Mouse (Mus musculus) heart, embryonic 14.5 days (tissue): ENCODE data around the gene Cbln3. TPM values are rescaled to one million over a fixed set of nuclear protein-coding genes. Genes with fewer than 3 reads are reported as not detected.

Experiments
- ATAC-seq: fragments of 200-750 bp; cut with Nextera tagmentation; 2 replicates; pipeline ENCODE4 v1.8.0; 2017; ENCODE audit warnings: low read depth, moderate TSS enrichment; ENCODE audit not compliant: insufficient number of reproducible peaks, insufficient read depth, low FRiP score
- H3K27ac ChIP-seq, 2 experiments: fragments of 200-500 bp in 1 of 2; fragments of 300-500 bp in 1 of 2; sonication (generic) in 1 of 2; replicated peaks in 1 of 2; 2 replicates each; pipeline ENCODE4 v1.5.1; 2012 to 2014; ENCODE audit warnings: low read depth in 2 of 2, low read length in 2 of 2, control low read depth in 1 of 2, mild to moderate bottlenecking in 1 of 2, mixed read lengths in 1 of 2; ENCODE audit not compliant: control insufficient read depth in 1 of 2, insufficient read depth in 1 of 2
- H3K27me3 ChIP-seq: fragments of 300-500 bp; sonication (generic); 2 replicates; pipeline ENCODE4 v1.6.1; 2014; ENCODE audit warnings: mild to moderate bottlenecking, low read length, control low read depth; ENCODE audit not compliant: control insufficient read depth, insufficient read depth
- H3K36me3 ChIP-seq: fragments of 300-500 bp; sonication (generic); 2 replicates; pipeline ENCODE4 v1.6.1; 2014; ENCODE audit warnings: mild to moderate bottlenecking, control low read depth, low read length, mixed read lengths; ENCODE audit not compliant: control insufficient read depth, insufficient read depth
- H3K4me1 ChIP-seq, 2 experiments: fragments of 200-500 bp in 1 of 2; fragments of 300-500 bp in 1 of 2; sonication (generic) in 1 of 2; 2 replicates each; pipeline ENCODE4 v1.6.1; 2012 to 2014; ENCODE audit warnings: low read length in 2 of 2, control low read depth in 1 of 2, mixed read lengths in 1 of 2; ENCODE audit not compliant: control insufficient read depth in 2 of 2, insufficient read depth in 2 of 2
- H3K4me2 ChIP-seq: fragments of 300-500 bp; sonication (generic); 2 replicates; pipeline ENCODE4 v1.6.1; 2014; ENCODE audit warnings: mild to moderate bottlenecking, low read length
- H3K4me3 ChIP-seq, 2 experiments: fragments of 200-500 bp in 1 of 2; fragments of 300-500 bp in 1 of 2; sonication (generic) in 1 of 2; 2 replicates each; pipeline ENCODE4 v1.5.1; 2012 to 2014; ENCODE audit warnings: low read length in 2 of 2, mild to moderate bottlenecking in 2 of 2, control low read depth in 1 of 2, low read depth in 1 of 2, moderate library complexity in 1 of 2; ENCODE audit not compliant: control insufficient read depth in 1 of 2, insufficient read depth in 1 of 2
- H3K9ac ChIP-seq: fragments of 300-500 bp; sonication (generic); 2 replicates; pipeline ENCODE4 v1.6.1; 2014; ENCODE audit warnings: mild to moderate bottlenecking, low read length
- H3K9me3 ChIP-seq: fragments of 300-500 bp; sonication (generic); 2 replicates; pipeline ENCODE4 v1.6.1; 2016; ENCODE audit warnings: low read length, control low read depth; ENCODE audit not compliant: control insufficient read depth
- WGBS: fragments of 180-500 bp; shearing (Covaris S2); extraction: QIAGEN DNeasy Blood & Tissue Kit; methylation state at CpG from one replicate; pipeline ENCODE4 v1.1.7; 2014; 5-methylcytosine and 5-hydroxymethylcytosine counted together
- polyA plus RNA-seq: library from polyadenylated mRNA; unstranded; fragments of >200 nt; fragmentation: Nextera tagmentation; extraction: Ambion mirVana; gene quantifications from 2 replicates; pipeline ENCODE4 v1.2.1, GENCODE M21; 2014

Cbln3 gene
- polyA plus RNA-seq, 1 experiment from 2014 or later: 0.61 TPM

DNA sequence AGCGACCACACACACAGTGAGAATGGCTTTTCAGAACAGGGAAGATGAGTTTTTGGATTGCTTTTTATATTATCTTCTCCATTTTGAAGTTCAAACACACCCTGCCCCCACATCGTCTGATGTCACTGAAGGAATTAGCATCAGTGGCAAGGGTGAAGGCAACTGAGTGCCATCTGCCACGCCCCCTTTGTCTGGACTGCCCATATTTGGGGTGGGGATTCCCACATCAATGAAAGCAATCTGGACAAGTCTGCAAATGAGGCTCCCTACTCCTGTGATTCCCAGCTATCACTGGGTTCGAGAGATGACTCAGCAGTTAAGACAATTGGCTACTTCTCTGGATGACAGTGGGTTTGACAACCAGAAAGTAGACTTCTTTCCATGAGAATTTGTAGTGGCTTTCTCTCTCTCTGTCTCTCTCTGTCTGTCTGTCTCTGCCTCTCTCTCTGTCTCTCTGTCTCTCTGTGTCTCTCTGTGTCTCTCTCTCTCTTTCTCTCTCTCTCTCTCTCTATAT lies 43.3 kb downstream of the Cbln3 start:
- H3K4me3 ChIP-seq: no peak overlapping the region
- H3K27me3 ChIP-seq: no peaks in the 10 kb centered on the region
- no peaks in the 10 kb centered on the region for H3K9me3 ChIP-seq
- no peak for ATAC-seq
- H3K36me3 ChIP-seq: no peaks in the 10 kb centered on the region
- H3K4me1 ChIP-seq: no peaks in the 10 kb centered on the region; a peak in 1 of 4 replicates
- H3K4me2 ChIP-seq: no peak overlapping the region
- WGBS: 63% methylated on average over 4 of the region's 4 CpGs
- H3K27ac ChIP-seq: no peak overlapping the region
- no peak overlapping the region for H3K9ac ChIP-seq

DNA sequence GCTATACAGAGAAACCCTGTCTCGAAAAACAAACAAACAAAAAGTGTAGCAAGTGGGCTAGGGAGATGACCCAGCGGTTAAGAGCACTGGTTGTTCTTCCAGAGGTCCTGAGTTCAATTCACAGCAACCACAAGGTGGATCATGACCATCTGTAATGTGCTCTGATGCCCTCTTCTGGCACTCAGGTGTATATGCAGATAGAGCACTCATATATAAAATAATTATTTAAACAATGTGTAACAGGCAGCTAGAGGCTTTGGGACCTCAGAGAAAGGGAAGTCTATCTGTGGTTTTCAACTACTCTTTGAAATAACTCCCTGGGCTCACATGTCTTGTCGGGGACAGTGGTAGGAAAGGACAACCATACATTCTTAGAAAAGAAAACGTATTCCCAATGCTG lies 45.5 kb downstream of the Cbln3 start:
- no peaks in the 10 kb centered on the region for H3K27me3 ChIP-seq
- H3K9ac ChIP-seq: no peak overlapping the region
- no peaks in the 10 kb centered on the region for H3K36me3 ChIP-seq
- H3K4me3 ChIP-seq: no peak overlapping the region
- peaks cover 0 to 4% of the 10 kb centered on the region in 2 experiments; a peak in 2 of 4 replicates for H3K4me1 ChIP-seq
- ATAC-seq: no peak
- H3K9me3 ChIP-seq: no peaks in the 10 kb centered on the region
- H3K27ac ChIP-seq: no peak overlapping the region
- H3K4me2 ChIP-seq: no peak overlapping the region
- 87% methylated on average over 4 of the region's 4 CpGs for WGBS

DNA sequence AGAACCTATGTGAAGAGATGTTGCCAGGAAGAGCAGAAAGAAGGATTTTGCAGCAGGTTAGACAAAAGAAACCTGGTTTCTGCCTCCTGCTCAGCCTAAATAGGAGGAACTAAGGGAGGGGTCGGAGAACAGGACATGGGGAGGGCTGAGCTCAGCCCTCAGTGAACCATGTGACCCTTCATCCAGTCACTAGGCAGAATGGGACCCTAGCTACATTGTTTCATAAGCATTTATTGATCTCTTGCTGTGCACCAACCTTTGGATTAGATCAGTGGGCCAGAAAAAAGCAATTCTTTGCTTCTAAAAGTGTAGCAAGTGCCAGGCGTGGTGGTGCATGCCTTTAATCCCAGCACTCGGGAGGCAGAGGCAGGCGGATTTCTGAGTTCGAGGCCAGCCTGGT lies 45.9 kb downstream of the Cbln3 start:
- Histone ChIP-seq H3K4me1 (peaks cover 0 to 4% of the 10 kb centered on the region in 2 experiments; a peak in 2 of 4 replicates), H3K4me3 (no peak overlapping the region), H3K9ac (no peak overlapping the region), H3K4me2 (no peak overlapping the region), H3K9me3 (no peaks in the 10 kb centered on the region), H3K27ac (no peak overlapping the region), H3K27me3 (no peaks in the 10 kb centered on the region), H3K36me3 (no peaks in the 10 kb centered on the region)
- 87% methylated on average over 5 of the region's 5 CpGs for WGBS
- ATAC-seq: no peak

DNA sequence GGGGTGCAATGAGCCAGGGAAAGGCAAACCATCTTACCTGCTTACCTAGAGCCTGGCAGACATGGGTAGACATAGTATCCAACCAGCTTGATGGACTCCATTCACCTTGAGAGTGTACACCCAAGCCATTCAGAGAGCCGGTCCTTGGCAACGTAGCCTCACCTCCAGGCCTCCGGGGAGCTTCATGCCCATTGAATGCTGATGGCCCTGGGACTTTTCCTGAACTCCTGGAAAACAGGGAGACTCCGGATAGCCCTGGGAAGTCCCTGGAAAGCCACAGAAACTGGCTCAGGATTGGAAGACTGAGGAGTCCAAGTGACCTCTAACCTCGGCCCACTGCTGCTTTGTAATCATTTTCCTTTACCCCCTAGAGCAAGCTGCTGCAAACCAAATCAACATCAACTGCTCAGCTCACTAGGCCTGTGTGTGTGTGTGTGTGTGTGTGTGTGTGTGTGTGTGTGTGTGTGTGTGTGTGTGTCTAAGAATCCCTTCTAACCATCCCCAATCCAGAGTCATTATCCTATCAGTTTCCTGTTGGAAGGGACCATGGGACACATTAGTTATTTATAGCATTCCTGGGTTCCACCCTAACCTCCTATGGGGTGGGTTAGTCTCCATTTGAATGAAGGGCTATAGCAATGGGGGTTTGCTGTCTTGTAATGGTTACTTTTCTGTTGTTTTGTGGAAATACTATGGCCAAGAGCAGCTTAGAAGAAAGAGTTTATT lies 49.2 kb downstream of the Cbln3 start:
- ATAC-seq: no peak
- H3K27me3 ChIP-seq: no peaks in the 10 kb centered on the region

DNA sequence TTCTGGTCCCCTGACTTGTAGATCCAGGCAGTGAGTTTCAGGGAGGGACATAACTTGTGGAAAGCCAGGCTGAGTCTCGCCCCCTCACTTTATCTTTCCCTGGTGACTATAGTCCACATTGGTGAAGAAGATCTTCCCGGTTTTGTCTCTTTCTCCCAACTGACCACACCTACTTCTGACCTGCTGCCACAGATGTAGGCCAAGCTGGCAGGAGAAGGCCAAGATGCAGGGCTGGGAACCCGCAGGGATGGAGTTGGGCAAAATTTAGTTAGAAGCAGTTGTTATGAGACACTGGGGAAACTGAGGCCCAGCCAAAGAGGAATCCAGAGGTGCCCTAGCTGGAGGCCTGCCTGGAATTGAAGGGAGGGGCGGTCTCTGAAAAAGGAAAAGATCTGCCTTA lies 51.1 kb downstream of the Cbln3 start:
- no peak overlapping the region for H3K9ac ChIP-seq
- H3K4me1 ChIP-seq: peaks cover 4 to 8% of the 10 kb centered on the region in 2 experiments; a peak in 3 of 4 replicates
- no peak overlapping the region for H3K4me3 ChIP-seq
- WGBS: 76% methylated on average over 4 of the region's 4 CpGs
- no peaks in the 10 kb centered on the region for H3K9me3 ChIP-seq
- no peaks in the 10 kb centered on the region for H3K27me3 ChIP-seq
- peaks cover 14% of the 10 kb centered on the region for H3K36me3 ChIP-seq
- H3K4me2 ChIP-seq: no peak overlapping the region
- no peak overlapping the region for H3K27ac ChIP-seq
- no peak for ATAC-seq

More for the DNA sequence above, 49.2 kb downstream of the Cbln3 start:
- no peak overlapping the region for H3K27ac ChIP-seq
- no peaks in the 10 kb centered on the region for H3K9me3 ChIP-seq
- H3K4me1 ChIP-seq: peaks cover 0 to 4% of the 10 kb centered on the region in 2 experiments; a peak in 2 of 4 replicates
- H3K4me3 ChIP-seq: no peak overlapping the region
- H3K9ac ChIP-seq: no peak overlapping the region
- peaks cover 11% of the 10 kb centered on the region; the same call in 1 of the 2 replicates for H3K36me3 ChIP-seq
- WGBS: 76% methylated on average over 5 of the region's 5 CpGs
- H3K4me2 ChIP-seq: no peak overlapping the region

DNA sequence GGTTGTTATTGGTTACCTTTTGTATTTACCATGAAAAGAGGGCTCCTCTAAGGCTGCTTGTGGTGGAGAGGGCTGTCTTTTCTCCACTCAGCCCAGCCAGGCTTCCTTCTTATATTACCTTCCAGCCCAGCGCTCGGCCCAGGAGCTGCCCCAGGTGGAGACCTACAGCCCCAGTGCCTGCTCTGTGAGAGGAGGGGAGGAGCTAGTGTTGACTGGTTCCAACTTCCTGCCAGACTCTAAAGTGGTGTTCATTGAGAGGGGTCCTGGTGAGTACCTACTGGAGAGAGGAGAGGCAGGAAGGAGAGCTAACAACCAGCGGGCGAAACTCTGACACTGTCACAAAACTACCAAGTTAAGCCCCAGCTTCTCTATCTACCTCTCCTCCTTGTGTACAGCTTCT lies 53.9 kb downstream of the Cbln3 start:
- Histone ChIP-seq H3K27ac (no peak overlapping the region), H3K9me3 (no peaks in the 10 kb centered on the region), H3K36me3 (peaks cover 14% of the 10 kb centered on the region), H3K9ac (no peak overlapping the region), H3K27me3 (0 out of 2 replicates have a peak, but pooled peaks cover 6% of the 10 kb centered on the region), H3K4me2 (no peak overlapping the region), H3K4me3 (no peak overlapping the region), H3K4me1 (peaks cover 15 to 17% of the 10 kb centered on the region in 2 experiments)
- 77% methylated on average over 4 of the region's 4 CpGs for WGBS
- ATAC-seq: no peak

DNA sequence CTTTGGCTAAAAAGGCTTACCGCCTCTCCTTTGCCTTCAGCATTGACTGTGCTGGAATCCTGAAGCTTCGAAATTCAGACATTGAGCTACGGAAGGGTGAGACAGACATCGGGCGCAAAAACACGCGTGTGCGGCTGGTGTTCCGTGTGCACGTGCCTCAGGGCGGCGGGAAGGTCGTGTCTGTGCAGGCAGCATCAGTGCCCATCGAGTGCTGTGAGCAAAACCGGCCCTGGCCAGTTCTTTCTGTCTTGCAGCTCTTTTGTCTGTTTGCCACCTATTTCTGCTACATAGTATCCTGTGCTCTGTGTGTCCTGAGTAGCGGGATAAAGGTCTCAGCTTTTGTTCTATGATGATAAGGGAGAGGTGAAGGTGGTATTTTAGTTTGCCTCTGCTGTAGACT lies 54.3 kb downstream of the Cbln3 start:
- Histone ChIP-seq H3K4me1 (peaks cover 15 to 22% of the 10 kb centered on the region in 2 experiments), H3K4me2 (no peak overlapping the region), H3K9me3 (no peaks in the 10 kb centered on the region), H3K27me3 (0 out of 2 replicates have a peak, but pooled peaks cover 6% of the 10 kb centered on the region), H3K27ac (no peak overlapping the region), H3K36me3 (peaks cover 14% of the 10 kb centered on the region), H3K9ac (no peak overlapping the region), H3K4me3 (no peak overlapping the region)
- no peak for ATAC-seq
- 87% methylated on average over 16 of the region's 16 CpGs for WGBS
